Mouse (Mus musculus) 3T3-L1 (cell line): ENCODE results near the gene Fcrlb.
A peak's percentile ranks its signal among the peaks of the same experiment; 100 is the strongest.
"Not testable (repeated sequence)": the region's sequence is repeated elsewhere in the genome, so short reads cannot be mapped to it uniquely, and the experiment has no call there.

Experiments
- DNase-seq: peaks from one replicate; pipeline ENCODE4 v3.0.0-alpha.2; 2015; ENCODE audit warnings: low read depth, low spot score

Gene Fcrlb

DNA sequence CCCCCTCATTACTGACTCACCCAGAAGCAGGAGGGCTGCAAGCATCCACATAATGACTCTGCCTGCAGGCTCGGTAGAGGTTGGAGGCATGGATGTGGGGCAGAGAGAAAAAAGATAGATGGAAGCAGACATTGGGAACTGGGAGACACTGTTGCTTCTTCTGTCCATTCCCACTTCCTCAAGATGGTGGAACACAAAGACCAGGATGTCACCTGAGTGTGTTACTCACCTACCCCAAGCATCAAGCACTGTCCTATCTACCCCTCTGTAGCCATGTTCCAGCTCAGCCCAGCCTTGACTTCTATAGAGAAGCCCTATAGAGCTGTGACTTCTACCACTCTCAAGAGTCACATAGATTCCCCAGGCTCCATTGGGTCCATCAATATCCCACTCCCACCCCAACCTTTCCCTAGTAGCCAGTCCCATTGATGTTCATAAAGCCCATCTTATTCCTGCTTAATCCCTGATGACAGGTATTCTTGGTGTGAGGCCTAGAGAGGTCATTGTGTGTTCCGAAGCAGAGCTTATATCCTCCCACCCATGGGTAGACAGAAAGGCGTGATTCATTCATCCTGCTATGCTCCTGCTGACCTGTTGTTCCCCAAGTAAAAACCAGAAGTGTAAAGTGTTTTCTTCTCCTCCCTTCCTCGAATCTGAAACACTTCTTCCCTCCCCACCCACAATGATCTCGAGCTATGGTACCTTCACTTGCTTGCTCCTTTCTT is at the start of gene Fcrlb:
Gene Fcrlb (minus strand): TSS at position 51 of the 725 bp plus-strand sequence.
- peak; percentile 76 for DNase-seq

DNA sequence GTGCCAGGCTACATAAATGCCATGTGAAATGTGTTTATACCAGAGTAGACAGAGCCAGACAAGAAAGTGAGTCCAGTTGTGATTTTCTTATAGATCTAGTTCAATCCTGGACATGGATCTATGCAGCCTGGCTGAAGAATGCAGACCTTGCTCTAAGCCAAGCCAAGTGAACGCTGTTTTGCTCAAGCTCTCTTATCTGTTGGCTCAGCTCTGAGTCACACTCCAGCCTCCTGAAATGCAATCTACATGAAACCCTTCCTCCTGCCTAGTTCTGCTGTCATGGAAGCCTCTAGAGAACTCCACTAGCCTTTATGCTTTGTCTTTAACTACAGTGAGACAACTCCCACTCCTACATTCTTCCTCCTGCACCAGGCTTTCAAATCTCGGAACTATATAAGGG is 49.6 kb upstream of the Fcrlb start:
- peak; percentile 75 for DNase-seq

DNA sequence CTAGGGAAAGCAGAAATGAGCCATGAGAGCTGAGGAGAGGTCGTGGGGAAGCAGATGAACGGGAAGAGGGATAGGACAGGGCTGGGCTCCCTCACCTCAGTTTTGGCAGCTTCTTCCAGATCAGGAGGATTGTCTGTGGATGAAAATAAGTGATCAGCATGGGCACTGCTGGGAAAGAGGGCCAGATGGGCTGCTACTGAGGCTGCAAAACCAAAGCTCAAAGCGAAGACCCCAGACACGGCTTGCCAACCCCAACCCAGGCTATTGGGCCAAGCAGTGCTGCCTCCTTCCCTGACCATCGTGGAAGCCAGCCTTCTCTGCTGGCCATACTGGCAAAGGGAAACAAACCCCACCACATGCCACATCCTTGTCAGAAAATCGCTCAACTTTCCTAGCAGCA is 48.4 kb upstream of the Fcrlb start:
- DNase-seq = no peak

DNA sequence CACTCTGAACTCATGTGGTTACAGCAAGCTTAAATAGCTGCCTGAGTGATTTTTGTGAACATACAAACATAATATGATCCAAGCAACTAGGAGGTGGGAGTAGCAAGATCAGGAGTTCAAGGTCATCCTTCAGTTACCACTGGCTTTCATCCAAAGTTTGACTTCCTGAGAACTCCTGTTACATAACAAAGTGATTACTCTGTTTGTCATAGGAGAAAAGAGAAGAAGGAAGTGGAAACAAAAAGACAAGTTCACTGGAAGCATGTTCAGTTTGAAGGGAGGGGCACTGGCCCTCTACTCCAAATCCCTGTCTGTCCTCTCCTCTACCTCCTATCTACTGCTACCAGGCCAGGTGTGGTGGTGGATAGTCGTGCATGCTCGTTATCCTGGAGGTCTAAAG is 47.0 kb upstream of the Fcrlb start:
- DNase-seq = peak; percentile 21

DNA sequence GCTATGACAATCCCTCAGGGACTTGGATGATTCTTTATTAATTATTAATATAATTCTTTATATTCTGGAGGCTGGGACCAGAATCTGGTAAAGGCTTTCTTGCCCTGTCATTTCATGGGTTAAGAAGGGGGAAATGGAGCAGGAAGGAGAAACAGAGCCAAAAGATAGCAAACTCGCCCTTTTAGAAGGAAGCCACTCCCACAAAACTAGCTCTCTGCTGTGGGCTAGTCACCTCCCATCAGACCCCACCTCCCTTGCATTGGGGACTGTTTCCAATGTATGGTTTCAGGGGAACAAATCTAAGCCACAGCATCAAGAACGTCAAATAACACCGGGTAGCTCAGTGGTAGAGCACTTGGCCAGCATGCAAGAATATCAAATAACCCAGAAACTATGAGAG is 45.5 kb upstream of the Fcrlb start:
- no peak for DNase-seq

DNA sequence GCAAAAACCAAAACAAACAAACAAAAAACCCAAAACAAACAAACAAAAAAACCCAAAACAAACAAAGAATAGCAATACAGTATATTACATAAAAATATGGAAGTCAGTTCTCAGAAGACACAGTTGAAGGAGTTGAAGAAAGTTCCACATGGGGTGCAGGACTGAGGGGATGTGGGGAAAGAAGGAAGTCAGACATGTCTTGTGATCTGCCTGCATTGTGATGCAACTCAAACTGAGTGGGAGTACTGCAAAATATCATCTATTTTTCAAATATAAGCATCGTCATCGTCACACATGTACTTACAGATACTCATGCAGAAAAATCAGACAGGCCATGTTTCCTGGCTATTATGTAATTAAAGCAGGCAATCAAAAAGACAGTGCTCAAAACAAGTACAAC is 40.5 kb upstream of the Fcrlb start:
- DNase-seq = no peak

DNA sequence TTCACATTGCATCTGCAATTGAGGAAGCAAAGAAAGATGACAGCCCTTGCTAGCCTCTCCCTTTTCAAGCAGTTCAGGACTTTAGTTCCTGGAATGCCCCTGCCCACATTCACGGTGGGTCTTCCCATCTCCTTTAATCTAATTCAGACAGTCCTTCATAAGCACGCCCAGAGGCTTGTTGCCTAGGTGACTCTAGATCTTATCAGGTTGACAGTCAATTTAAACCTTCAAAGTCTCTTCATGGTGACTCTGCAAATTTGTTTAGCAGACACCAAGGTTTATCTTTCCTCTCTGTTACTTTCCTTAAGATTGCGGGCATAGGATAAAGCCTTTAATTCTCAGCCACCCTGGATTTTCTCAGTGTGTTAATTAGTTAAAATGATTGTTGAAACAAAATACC is 38.0 kb upstream of the Fcrlb start:
- DNase-seq = no peak

DNA sequence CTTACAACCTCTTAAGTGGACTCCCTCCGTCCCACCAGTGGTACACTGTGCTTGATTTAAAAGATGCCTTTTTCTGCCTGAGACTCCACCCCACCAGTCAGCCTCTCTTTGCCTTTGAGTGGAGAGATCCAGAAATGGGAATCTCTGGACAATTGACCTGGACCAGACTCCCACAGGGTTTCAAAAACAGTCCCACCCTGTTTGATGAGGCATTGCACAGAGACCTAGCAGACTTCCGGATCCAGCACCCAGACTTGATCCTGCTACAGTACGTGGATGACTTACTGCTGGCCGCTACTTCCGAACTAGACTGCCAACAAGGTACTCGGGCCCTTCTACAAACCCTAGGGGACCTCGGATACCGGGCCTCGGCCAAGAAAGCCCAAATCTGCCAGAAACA is 32.2 kb upstream of the Fcrlb start:
- not testable (repeated sequence) for DNase-seq

DNA sequence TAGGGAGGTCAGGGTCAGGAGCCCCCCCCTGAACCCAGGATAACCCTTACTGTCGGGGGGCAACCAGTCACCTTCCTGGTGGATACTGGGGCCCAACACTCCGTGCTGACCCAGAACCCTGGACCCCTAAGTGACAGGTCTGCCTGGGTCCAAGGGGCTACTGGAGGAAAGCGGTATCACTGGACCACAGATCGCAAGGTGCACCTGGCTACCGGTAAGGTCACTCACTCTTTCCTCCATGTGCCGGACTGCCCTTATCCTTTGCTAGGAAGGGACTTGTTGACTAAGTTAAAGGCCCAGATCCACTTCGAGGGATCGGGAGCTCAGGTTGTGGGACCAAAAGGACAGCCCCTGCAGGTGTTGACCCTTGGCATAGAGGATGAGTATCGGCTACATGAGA is 31.4 kb upstream of the Fcrlb start:
- not testable (repeated sequence) for DNase-seq

DNA sequence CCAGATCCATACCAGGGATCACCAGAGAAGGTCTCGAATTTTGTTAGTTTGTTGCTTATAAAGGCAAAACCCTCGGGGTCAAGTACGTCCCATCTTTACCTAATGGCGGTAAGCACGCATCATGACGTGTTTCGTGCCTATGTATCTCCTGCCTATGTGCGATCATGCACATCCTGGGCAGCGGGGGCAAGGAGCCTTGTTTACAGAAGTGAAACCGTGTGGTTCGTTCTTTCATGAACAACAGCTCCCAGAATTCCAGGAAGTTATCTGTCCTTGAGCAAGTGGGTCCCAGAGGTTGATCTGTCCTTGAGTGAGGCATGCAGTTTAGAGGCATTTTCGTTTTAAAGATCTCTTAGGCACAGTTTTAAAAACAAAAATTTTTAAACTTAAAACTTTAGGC is 26.5 kb upstream of the Fcrlb start:
- no peak for DNase-seq

DNA sequence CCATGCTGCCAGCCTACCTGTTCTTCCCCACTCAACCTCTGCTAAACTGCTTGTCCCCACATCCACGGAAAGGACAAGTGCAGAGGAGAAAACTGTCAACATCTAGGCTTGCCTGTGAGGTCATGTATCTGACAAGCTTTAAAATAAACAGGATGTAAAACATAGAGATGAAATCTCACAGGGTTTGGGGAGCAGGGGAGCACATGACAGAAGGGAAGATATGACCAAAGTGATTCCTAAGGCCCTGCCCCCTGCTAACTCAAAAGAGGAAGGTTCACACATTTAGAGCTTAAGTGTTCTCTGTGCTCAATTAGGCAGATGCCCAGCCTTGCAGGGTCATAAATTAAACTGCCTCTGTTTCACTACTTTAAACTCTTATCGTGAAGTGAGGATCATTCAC is 21.6 kb upstream of the Fcrlb start:
- DNase-seq = no peak

DNA sequence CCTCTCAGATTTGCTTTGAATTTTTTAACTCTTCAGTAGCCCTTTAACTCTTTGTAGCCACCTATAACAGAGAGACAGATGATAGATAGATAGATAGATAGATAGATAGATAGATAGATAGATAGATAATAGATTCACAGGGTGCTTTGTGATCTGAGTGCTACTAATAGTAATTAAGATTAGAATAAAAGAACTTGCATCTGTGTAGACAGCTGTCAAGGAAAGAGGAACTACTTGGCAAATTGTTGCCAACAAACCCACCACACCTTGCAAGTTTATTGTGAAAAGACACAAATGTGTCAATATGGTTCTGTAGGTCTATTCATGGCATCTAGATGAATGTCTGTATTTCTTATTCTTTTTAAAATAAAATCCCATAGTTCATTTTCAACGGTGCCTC is 21.2 kb upstream of the Fcrlb start:
- no peak for DNase-seq

DNA sequence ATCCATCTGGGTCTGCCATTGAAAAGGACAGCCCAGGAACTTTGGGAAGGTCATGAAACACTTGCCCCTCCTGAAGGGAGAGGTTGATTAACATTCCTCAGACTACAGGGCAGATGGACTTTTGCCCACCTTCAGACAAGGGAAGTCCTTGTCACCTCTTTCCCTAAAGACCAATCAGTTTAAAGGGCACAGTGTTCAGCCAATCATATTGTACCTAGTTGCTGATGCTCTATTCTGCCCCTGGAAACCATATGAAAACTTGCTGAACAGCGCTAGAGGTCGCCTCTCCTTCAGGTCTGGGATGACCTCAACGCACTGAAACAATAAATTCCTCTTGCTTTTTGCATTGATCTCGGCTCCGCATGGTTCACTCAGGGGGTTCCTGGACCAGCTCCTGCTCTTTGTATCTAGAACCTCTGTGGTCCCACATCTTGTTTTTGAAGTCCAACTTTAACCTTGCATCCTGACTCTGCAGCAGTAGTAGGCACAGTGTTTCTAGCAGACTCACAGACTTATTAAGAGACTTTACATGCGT is 20.7 kb upstream of the Fcrlb start:
- no peak for DNase-seq

DNA sequence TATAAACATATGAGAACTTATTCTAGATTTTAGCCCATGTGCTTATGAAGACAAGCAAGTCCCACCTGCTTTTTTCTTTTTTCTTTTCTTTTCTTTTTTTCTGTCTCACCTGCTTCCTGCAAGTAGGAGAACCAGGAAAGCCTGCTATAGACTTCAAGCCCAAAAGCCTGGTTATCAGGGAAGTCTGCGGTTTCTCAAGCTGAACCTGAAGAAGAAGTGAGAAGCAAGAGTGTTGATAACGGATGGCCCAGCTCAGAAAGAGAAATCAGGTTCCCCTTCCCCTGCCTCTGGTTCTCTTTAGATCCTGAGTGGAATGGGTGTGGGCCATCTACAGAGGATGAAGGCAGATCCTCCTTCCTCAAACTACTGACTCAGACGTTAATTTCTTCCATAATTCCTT is 19.3 kb upstream of the Fcrlb start:
- DNase-seq = no peak

DNA sequence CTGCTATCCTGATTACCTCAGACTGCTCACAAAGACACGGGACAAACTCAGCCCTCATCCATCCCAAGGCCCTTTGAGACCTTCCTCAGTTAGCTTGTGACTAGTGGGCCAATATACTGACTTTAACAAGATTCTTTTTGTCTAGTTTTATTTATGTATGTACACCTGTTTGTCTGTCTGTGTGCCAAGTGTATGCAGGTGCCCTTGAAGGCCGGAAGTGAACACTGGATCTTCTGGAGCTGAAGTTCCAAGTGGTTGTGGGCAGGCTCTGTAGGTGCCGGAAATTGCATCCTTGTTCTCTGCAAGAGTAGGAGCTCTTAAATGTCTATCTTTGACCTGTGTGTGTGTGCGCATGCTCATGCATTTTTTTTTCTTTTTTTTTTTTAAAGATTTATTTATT is 16.5 kb upstream of the Fcrlb start:
- DNase-seq = no peak

DNA sequence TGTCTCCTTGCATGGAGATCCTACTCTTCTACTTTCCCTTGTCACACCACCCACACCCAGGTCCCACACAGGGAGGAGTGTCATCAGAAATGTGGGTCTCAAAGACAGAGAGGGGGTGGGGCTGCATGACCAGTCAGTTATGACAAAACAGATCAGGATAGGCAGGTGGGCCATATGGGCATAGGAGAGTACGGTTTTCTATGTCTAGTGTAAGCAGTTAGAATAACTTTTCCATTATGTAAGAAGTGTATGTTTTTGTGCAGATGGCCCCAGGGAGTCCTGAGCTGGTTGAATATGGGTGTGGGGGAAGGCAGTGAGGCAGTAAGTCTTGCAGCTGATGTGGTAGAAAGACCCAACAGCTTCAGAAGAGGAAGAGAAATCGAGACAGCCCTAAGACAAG is 15.7 kb upstream of the Fcrlb start:
- DNase-seq = no peak

DNA sequence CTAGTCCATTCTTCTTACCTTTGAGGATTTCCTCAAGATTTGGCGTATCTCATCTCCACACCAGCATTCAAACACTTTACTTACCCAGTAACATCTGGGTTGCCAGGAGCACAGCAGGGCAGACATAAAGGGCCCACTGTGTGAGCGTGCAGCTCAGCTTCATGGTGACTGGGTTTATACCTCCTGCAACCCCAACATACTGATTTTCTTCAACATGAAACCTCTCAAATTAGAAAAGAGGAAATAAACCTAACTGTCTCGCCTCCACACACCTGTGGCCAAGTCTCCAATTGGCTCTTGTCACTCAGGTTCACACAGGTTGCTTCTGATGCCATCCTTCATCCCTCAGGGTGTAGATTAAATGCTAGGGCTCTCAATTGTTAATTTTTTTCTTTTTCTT is 14.6 kb upstream of the Fcrlb start, which contains the start of gene Fcrla:
Gene Fcrla (minus strand): TSS at position 206 of the 400 bp plus-strand sequence.
- DNase-seq = no peak

DNA sequence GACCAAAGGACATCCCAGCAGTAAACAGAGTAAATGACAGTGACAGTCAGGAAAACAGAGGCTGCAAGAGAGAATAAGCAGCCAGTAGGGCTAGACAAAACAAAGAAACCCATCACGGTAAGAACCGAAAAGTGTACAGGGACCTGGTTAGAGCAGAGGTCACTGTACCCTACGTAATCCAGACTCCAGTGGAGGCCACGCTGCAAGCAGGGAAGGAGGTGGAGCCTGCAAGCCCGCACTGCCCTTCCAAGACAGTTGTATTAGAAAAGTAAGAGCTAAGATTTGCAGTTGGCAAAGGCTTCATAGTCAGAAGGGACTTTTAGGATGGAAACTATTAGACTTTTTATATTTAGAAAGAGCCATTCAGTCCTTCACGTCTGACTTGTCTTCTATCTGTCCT is 14.2 kb upstream of the Fcrlb start:
- no peak for DNase-seq

DNA sequence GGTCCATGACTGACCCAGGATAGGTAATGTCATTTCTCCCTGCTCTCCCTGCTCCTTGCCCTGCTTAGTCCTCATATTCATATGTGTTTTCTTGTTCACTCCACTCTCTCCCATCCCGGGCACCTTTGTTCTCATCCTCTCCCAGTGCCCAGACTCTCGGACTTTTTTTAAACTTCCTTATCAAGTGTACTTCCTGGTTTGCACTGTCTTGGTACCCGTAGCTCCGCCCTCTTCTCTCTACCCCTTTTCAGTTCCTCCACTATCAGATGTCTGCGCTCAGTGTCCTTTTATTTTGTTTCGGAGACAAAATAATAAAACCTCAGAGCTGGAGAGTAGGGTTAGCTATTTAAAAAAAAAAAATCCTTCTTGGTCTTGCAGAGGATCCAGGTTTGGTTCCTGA is 11.7 kb upstream of the Fcrlb start:
- DNase-seq = no peak

DNA sequence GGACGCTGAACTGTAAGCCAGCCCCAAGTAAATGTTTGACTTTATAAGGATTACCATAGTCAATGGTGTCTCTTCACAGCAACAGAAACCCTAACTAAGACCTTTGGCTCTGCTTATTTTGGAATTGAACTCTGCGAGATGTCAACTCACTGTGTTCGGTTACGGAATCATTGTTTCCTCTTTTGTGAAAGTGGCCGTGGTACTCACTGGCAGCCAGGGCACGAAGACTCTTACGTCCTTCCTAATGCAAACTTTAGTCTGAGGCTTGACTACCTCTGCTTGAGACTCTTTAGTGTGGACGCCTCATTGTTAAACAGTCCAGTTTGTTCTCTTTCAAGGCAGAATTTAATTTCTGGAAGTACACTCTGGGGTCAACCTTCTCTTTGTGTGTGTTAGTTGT is 6.6 kb upstream of the Fcrlb start:
- DNase-seq = no peak

DNA sequence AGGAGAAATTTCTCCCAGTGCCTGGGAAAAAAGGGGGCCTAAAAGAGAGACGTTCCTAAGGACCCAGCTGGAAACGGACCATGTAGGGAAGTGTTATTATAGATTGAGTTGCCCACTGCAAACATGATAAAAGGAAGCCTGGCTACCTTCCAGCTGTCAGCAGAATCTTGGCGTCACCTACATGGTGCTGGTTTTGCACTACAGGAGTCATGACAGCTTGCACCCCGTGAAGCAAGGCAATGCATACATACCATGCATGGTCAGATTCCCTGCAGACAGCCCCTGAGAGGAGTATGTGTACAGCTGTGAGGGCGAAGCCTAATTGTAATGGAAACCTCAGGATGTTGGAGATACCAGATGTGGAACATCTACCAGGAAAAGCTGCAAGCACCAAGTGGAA is 2.9 kb upstream of the Fcrlb start:
- DNase-seq = no peak

DNA sequence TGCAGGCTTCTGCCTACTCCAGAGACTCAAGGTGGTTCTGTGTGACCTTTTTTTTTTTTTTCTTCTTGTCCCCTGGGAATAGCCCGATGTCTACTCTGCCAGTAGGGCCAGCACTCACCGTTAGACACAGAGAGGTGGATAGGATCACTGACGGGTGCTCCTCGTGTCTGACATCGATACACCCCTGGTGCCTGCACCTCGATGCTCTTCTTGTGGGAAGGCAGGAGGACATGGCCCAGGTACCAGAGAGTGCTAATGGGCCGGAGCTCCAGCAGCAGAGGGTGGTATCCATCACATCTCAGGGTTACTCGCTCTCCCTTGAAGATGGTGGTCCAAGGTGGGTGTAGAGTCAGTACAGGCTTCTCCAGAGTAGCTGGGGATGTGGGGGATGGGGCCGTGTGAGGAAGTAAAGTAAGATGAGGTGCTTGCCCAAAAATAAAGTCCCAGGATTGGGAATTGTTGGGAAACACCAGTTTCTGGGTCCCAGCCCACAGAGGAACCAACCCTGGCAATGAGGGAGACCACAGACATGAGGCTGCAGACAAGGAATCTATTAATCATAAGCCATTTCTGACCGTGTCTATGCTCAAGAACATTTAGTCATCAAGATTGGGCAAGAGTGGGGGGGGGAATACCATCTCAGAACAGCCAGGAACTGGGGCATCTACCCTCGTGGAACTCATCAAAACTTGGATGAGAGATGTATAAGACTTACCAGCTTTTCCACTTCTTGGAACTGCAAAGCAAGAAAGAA is 657 bp downstream of the Fcrlb start:
- peak; percentile 97 for DNase-seq

DNA sequence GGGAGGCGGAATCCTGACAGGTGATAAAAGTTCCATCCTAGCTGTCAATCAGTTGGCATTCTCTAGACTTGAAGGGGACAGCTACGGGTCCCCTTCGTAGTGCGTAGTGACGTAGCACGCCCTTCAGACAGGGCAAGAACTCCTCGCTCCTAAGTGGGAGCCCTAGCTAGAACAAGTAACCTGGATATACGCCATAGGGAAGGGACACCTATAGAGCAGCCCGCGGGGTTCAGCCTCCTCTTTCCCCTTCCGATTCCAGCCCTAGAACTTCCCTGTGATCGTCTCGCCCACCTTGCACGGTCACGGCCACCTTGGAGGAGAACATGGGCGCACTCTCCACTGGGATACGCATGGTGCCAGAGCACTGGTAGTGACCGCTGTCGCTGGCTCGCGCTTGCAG is 4.4 kb downstream of the Fcrlb start:
- DNase-seq = no peak
